Mouse (Mus musculus) lung, postnatal 0 days (tissue): ENCODE results near the gene Mob3b. TPM values are rescaled to one million over a fixed set of nuclear protein-coding genes. Genes with fewer than 3 reads are reported as not detected.

Source experiments
- ATAC-seq: fragments of 200-750 bp; cut with Nextera tagmentation; 2 replicates; pipeline ENCODE4 v1.8.0; 2017; ENCODE audit warnings: moderate library complexity
- DNase-seq: peaks from one replicate; pipeline ENCODE4 v3.0.0-alpha.2; 2016; ENCODE audit warnings: low spot score
- H3K27ac ChIP-seq: fragments of 300-500 bp; sonication (generic); 2 replicates; pipeline ENCODE4 v1.5.1; 2014; ENCODE audit warnings: antibody characterized with exemption, mild to moderate bottlenecking, low read length, mixed read lengths
- H3K27me3 ChIP-seq: fragments of 300-500 bp; sonication (generic); replicated peaks from 2 replicates; pipeline ENCODE4 v1.6.1; 2014; ENCODE audit warnings: low read length, mixed read lengths; ENCODE audit not compliant: insufficient read depth
- H3K36me3 ChIP-seq: fragments of 300-500 bp; sonication (generic); 2 replicates; pipeline ENCODE4 v1.6.1; 2014; ENCODE audit warnings: low read length, mixed read lengths; ENCODE audit not compliant: insufficient read depth
- H3K4me1 ChIP-seq: fragments of 300-500 bp; sonication (generic); 2 replicates; pipeline ENCODE4 v1.6.1; 2014; ENCODE audit warnings: antibody characterized with exemption, low read depth, low read length, mixed read lengths; ENCODE audit not compliant: insufficient read depth
- H3K4me2 ChIP-seq: fragments of 300-500 bp; sonication (generic); replicated peaks from 2 replicates; pipeline ENCODE4 v1.6.1; 2014; ENCODE audit warnings: low read depth, mild to moderate bottlenecking, low read length, moderate library complexity, mixed read lengths
- H3K4me3 ChIP-seq: fragments of 300-500 bp; sonication (generic); 2 replicates; pipeline ENCODE4 v1.5.1; 2014; ENCODE audit warnings: low read depth, low read length
- H3K9ac ChIP-seq: fragments of 300-500 bp; sonication (generic); replicated peaks from 2 replicates; pipeline ENCODE4 v1.6.1; 2014; ENCODE audit warnings: low read depth, mild to moderate bottlenecking
- H3K9me3 ChIP-seq: fragments of 300-500 bp; sonication (generic); 2 replicates; pipeline ENCODE4 v1.6.1; 2016; ENCODE audit warnings: low read length, mixed read lengths
- CTCF ChIP-seq: IDR thresholded peaks from 2 replicates; pipeline ENCODE4 v1.5.1; 2016; ENCODE audit warnings: antibody characterized with exemption, mild to moderate bottlenecking
- EP300 ChIP-seq: IDR thresholded peaks from 2 replicates; pipeline ENCODE4 v1.6.1; 2016; ENCODE audit warnings: antibody characterized with exemption, mild to moderate bottlenecking, control low read depth
- WGBS: fragments of 180-500 bp; shearing (Covaris S2); extraction: QIAGEN DNeasy Blood & Tissue Kit; methylation state at CpG from one replicate; pipeline ENCODE4 v1.1.7; 2014; 5-methylcytosine and 5-hydroxymethylcytosine counted together
- polyA plus RNA-seq: library from polyadenylated mRNA; unstranded; fragments of >200 nt; fragmentation: Nextera tagmentation; extraction: Ambion mirVana; gene quantifications from 2 replicates; pipeline ENCODE4 v1.2.1, GENCODE M21; 2015

The Mob3b gene
- polyA plus RNA-seq, 1 experiment from 2014 or later: 14.7 TPM

- Histone ChIP-seq H3K4me3 (no peak overlapping the region), H3K27ac (peak overlapping the region; percentile 39; the same call in 1 of the 2 replicates), H3K27me3 (no peaks in the 10 kb centered on the region), H3K36me3 (no peaks in the 10 kb centered on the region), H3K9ac (no peak overlapping the region), H3K4me2 (0 out of 2 replicates have a peak overlapping the region, but pooled peaks have one; percentile 6), H3K9me3 (no peaks in the 10 kb centered on the region), H3K4me1 (no peaks in the 10 kb centered on the region; the same call in 1 of the 2 replicates)
- peak; percentile 76 for DNase-seq
- WGBS: 7% methylated on average over 6 of the region's 6 CpGs
- TF ChIP-seq CTCF (no peak), EP300 (no peak)
- peak; percentile 86 for ATAC-seq
Observed at GRCm38 (mm10) chr4:35130411-35130948, 26.8 kb downstream of the Mob3b start.

- no peak overlapping the region for H3K4me2 ChIP-seq
- no peak for ATAC-seq
- H3K9me3 ChIP-seq: no peaks in the 10 kb centered on the region
- DNase-seq: no peak
- H3K27ac ChIP-seq: no peak overlapping the region
- 53% methylated on average over 6 of the region's 6 CpGs for WGBS
- no peak overlapping the region for H3K9ac ChIP-seq
- H3K4me3 ChIP-seq: no peak overlapping the region
- H3K36me3 ChIP-seq: no peaks in the 10 kb centered on the region
- TF ChIP-seq EP300: no peak
- no peak for TF ChIP-seq CTCF
- no peaks in the 10 kb centered on the region; the same call in 1 of the 2 replicates for H3K4me1 ChIP-seq
- H3K27me3 ChIP-seq: no peaks in the 10 kb centered on the region
Observed at GRCm38 (mm10) chr4:35127759-35128158, 29.5 kb downstream of the Mob3b start.

- Histone ChIP-seq H3K4me3 (no peak overlapping the region), H3K27ac (no peak overlapping the region), H3K27me3 (no peaks in the 10 kb centered on the region), H3K4me2 (no peak overlapping the region), H3K9me3 (no peaks in the 10 kb centered on the region), H3K4me1 (no peaks in the 10 kb centered on the region; the same call in 1 of the 2 replicates), H3K36me3 (no peaks in the 10 kb centered on the region), H3K9ac (no peak overlapping the region)
- TF ChIP-seq CTCF (no peak), EP300 (no peak)
- ATAC-seq (no peak), DNase-seq (no peak)
- 81% methylated on average over 9 of the region's 9 CpGs for WGBS
Observed at GRCm38 (mm10) chr4:35126776-35127175, 30.5 kb downstream of the Mob3b start.

GRCm38 (mm10) chr4:35125299-35125777 lies 31.9 kb downstream of the Mob3b start:
- DNase-seq (no peak), ATAC-seq (no peak)
- Histone ChIP-seq H3K27ac (no peak overlapping the region), H3K9me3 (no peaks in the 10 kb centered on the region), H3K4me1 (no peaks in the 10 kb centered on the region; the same call in 1 of the 2 replicates), H3K4me2 (no peak overlapping the region), H3K36me3 (no peaks in the 10 kb centered on the region), H3K9ac (no peak overlapping the region), H3K27me3 (no peaks in the 10 kb centered on the region), H3K4me3 (no peak overlapping the region)
- WGBS: 34% methylated on average over 6 of the region's 6 CpGs
- no peak for TF ChIP-seq CTCF
- TF ChIP-seq EP300: no peak

- Histone ChIP-seq H3K4me2 (no peak overlapping the region), H3K9me3 (no peaks in the 10 kb centered on the region), H3K36me3 (no peaks in the 10 kb centered on the region), H3K27me3 (no peaks in the 10 kb centered on the region), H3K4me3 (no peak overlapping the region), H3K27ac (no peak overlapping the region), H3K4me1 (no peaks in the 10 kb centered on the region), H3K9ac (no peak overlapping the region)
- WGBS: 68% methylated on average over 11 of the region's 11 CpGs
- no peak for TF ChIP-seq EP300
- no peak for TF ChIP-seq CTCF
- DNase-seq (no peak), ATAC-seq (no peak)
Observed at GRCm38 (mm10) chr4:35124027-35124426, 33.3 kb downstream of the Mob3b start.

GRCm38 (mm10) chr4:35123087-35123486 lies 34.2 kb downstream of the Mob3b start:
- ATAC-seq: no peak

More at GRCm38 (mm10) chr4:35123087-35123486, 34.2 kb downstream of the Mob3b start:
- WGBS: 82% methylated on average over 5 of the region's 5 CpGs
- Histone ChIP-seq H3K4me1 (no peaks in the 10 kb centered on the region), H3K4me3 (no peak overlapping the region), H3K9ac (no peak overlapping the region), H3K36me3 (no peaks in the 10 kb centered on the region), H3K4me2 (no peak overlapping the region), H3K27me3 (no peaks in the 10 kb centered on the region), H3K27ac (no peak overlapping the region), H3K9me3 (no peaks in the 10 kb centered on the region)
- TF ChIP-seq CTCF (no peak), EP300 (no peak)
- no peak for DNase-seq
